Mouse (Mus musculus) mouse trophoblast stem cell (cell line): ENCODE measurements at regions not wholly inside any gene's neighbourhood (a gene's known extent, or its start where the extent isn't known, plus 50 kb on each side); places are given as distances from the start of the nearest gene placed in this dataset.

Experiments
- in situ Hi-C, 2 experiments: fragments of 300-500 bp; cut with MseI, MboI; formaldehyde crosslinking; loops; 2 replicates in 1 of 2; 3 replicates in 1 of 2; pipeline ENCODE4 v1.15.1; 2025

DNA sequence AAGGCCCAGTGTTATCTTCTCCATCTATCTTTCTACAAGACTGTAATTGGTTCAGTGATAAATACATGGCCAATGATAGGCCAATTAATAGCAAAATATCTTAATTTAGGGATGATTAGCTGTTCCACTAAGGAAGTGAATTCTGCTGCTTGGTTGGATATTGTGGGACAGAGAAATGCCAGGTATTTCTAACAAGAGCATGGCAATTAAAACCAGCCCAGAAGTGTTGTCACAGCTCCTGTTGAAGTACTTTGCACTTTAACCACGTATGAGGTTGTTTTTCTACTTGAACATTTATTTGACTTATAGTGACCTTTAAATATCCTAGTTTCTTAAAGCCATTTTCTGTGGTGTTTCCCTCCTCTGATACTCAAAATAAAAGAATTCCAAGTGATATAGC, 65.7 kb upstream of the Acsl4 start:
- in situ Hi-C loops: no loop called here

DNA sequence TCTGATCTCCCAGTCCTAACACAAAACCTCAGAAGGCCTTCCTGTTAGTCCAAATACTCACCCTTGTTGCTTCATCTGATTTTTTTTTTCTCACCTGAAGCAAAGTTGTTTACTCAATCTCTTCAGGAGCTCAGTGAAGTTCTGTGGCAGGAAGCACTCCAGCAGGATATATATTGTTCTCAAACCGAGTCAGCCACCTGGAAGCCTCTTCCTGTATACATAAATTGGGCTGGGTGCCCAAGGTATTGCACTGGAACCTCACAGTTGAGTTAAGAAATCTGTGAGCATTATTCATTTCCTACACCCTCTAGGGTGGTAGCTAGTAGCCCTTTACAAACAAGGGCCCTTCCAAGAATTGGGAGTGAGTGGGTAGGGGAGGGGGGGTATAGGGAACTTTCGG, 73.8 kb upstream of the Acsl4 start:
- in situ Hi-C loops: no loop called here

DNA sequence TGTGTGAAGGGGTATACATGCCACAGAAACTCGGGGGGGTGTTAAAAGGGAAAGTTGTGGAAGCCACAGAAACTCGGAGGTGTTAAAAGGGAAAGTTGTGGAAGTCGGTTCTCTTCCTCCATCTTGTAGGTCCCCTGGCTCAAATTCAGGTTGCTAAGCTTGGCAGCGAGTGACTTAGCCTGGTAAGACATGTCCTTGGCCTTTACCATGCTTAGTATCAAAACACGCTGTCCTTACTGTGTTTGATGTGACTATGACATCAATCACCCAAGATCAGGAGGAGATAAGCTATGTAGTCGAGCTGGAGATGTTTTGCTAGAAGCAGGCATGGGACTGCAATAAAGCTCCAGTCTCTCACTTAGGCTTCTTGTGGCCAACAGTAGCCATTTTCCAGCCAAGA, 74.4 kb upstream of the Acsl4 start:
- in situ Hi-C loops: no loop called here

DNA sequence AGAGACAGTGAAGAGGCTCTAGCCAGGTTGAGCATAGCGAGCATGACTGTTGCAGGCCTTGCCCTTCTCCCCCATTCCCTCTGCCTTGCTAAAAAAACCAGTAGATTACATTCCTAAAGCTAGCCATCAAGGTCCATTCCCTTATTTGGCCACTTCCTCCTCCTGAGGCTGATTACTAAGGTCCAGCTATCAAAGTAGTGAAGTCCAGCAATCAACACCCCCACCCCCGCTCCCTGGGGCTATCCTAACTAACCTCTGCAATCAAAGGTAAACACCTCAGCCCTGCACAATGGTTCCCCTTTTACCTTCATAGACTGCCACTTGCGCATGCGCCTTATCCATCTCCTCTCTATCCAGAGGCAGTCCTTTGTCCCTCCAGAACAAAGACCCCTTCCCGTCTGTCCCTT, 77.5 kb upstream of the Acsl4 start:
- in situ Hi-C loops: no loop called here

DNA sequence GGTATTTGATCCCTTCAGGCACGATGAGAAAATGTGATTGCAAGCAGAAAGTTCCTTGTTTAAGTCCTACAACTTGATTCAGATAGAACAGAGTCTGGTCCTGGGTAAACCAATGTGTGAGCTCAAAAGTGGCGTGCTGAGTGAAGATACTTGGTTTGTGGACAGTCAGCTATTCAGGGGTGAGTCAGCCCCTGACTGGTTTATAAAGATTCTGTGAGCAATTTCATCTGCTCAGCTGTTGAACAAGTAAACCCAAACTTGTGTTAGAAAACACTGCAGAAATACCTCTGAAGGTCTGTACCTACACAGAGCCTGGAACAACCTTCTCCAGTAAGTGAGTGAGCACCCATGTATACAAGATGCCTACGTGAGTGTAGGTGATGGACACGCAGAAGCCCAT, 78.1 kb upstream of the Acsl4 start:
- in situ Hi-C loops: no loop called here

DNA sequence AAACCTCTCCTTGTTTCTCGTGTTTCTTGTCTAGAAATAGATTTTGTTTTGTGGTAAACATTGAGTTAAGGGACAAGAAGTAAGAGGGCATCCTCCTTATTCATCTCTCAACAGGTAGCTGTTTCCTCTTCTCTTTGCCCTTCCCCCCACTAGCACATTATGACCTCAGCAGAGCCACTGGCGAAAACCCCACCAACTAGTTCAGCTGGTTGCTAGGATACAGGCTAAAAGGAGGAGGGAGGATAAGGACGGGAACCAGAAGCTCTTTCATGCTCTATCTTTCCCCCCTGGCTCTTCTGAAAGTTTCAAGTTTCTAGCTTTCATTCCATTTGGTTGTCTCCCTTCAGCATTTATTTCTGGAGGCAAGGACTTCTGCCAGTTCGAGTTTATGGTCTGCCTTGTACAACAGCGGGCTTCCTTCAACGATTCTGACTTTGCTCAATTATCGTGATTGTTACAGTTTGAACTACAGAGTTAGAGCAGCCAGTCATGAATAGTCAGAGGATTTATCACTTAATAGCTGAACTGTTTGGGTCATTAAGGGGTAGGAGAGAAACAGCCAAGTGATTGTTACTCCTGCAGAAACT, 78.8 kb upstream of the Acsl4 start:
- in situ Hi-C loops: no loop called here

DNA sequence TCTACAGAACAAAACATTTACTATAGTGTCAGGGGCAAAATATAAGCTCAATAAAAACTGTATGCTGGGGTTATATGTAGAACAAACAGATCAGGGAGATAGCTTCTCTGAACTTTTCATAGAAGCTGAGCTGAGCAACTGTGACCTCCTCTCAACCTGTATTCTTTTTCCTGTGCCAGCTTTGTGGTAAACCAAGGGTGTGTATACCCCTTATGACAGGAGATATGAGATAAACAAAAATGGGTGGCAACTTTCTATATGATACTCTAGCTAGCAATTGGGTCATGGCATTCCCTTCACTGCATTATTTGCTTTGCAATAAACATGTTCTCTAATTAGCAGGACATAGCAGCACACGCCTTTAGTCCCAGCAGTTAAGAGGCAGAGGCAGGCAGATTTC, 79.7 kb upstream of the Acsl4 start:
- in situ Hi-C loops: no loop called here

DNA sequence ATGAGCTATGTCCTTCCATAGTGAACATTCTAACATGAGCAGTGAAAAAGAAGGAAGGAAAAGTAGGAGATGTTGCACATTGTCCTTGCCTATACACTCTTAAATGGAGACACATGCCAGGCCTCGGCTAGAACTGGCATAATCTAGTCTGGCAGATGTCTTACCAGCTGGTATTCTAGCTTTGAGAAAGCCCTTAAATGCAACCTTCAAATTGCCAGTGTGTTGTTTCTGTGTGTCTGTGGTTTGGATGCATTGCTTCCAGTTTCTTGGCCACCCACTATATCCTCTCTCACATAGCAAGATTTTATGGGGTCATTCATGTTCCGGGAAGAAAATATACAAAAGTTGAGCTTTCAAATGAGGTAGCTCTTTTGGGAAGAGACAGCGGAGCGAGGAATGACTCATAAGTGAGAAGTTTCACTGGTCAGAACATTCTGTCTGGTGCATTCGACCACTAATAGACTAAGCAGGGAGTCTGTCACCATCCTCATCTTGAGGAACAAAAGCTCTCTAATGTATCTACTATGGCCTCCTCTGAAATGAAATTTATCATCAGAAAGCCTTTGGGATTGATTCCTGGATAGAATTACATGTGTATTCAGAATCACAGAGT, 91.0 kb upstream of the Acsl4 start:
- in situ Hi-C loops: no loop called here

DNA sequence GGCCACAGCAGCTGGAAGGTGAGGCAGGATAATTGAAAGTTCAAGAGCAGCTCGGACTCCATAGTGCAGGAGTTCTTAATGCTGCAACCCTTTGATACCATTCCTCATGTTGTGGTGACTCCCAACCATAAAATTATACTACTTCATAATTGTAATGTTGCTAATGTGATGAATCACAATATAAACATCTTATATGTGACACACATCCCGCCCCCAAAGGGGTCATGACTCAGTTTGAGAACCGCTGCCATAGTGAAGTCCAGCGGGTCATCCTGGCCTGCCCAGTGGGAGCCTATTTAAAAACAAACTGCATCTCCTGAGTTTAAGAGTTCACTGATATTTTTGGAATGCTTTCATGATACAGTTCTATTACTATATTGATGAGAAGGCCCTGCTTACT, 97.7 kb upstream of the Acsl4 start:
- in situ Hi-C loops: no loop called here

DNA sequence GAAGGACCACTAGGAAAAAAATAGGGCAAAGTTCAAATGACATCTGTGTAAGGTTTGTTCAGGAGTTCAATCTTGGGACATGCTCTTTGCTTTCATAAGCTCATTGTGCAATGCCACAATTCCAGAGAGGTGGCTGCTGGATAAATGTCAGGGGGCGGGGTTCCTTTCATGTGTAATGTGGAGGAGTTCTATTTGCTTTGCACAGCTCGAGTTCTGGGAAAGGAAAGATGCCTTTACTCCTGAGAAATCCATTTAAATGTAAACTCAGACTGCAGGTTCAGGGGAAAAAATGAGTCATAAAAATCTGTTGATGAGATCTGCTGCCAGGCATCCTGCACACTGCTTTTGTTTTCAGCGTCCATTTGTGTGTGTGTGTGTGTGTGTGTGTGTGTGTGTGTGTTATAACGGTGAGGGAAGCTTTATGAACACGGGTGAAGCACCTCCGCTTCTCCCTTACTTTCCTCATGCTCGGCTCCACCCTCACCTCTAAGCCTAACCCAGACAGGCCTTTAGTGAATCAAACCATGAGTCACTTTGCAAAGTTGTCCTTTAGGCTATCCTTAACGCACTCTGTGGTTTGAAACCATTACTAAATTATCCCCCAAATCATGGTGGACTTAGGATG, 99.9 kb upstream of the Acsl4 start:
- in situ Hi-C loops: no loop called here

DNA sequence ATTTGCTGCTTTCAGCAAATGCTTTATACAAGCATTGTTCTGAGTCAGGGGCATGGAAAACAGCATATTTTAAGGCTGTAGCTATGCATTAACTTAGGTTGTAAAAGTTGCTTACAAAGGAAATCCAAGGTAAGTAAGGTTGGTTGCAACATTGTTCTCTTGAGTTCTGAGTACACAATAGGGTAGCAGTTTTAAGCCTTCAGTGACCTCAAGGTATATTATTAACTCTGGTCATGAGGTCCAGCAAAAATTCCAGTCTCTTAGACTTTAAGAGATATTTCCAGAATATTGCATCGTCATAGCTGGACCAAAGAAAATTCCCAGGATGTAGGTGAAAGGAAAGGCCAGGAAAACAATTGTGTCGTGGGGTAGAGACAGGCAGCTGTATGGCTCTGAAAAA, 110.8 kb upstream of the Acsl4 start:
- in situ Hi-C loops: no loop called here

DNA sequence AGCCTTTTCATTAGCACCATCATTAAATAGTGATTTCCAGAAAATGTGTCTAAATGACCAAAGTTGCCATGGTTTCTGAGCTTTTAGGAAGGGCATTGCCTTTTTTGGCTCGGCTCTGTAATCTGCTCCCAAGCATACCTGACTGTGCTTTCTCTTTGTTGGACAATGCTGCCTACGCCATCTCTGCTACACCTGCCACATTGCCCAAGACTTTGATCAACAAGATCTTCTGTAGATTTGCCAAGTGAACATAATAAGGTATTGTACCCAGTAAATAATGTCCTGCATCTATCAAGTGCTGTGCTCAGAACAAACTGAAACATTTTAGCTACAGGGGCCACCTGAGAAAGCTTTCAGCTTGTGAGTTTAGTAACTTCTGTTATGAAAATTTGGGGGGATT, 114.6 kb upstream of the Acsl4 start:
- in situ Hi-C loops: no loop called here

DNA sequence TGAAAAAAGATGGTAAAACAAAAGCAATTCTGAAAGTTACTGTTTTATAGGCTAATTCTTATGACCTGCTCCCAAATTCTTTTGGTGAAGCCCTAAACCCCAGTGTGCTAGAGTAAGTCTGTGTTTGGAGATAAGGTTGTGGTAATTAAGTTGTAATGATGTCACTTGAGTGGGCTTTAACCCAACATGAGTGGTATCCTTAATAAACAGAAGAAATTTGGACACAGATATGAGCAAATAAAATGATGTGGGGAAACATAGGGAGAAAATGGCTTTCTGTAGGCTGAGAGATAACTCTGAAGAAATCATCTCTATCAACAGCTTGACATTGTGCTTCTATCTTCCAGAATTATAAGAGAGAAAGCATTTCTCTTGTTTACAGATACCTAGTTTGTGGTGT, 117.1 kb upstream of the Acsl4 start:
- in situ Hi-C loops: no loop called here

DNA sequence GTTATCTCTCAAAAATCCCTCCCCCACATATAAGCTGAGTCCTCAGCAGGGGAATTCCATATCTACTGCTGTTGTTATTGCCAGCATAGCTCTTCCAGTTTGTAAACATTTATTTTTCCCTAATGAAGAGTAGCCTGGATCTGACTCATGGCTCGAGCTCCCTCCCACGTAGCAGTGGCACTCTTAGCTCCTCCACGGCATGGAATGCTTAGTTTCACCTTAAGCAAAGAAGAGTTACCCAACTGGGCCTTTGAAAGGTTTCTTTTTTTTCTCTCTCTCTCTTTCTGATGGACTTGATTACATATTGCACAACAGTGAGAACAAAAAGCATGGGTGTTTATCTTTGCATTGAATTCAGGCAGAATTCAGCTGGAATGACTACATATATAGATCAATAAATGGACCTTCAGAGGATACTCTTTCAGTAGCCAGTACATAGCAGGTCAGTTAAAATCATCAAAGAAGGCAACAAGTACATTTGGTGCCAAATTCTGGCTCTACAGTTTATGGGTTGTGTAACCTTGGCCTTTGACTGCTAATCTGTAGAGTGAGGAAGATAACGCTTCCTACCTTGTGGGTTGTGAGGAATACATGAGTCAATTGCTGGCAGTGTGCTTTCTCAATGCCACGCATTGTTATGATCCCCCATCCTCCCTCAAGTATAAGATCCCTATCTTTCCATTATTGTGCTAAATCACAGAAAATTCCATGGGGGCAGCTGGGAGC, 126.2 kb upstream of the Acsl4 start:
- in situ Hi-C loops: no loop called here

DNA sequence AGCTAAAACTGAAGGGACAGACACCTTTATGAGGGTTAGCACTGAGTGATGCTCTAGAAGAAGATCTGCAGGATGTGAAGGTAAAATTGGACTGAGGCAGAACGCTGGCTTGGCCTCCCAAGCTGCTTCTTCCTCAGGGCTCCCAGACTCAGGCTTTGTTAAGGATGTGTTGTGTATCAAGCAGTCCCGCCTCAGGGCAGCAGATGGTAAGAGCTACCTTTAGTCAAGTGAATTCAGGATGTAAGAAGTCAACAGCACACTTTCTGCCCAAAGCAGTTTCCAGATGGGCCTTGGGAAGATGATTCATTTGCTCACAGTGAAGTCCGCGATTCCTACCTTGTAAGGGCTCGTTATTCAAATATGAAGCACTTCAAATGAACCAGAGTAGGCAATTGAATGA, 126.9 kb upstream of the Acsl4 start:
- in situ Hi-C loops: no loop called here

DNA sequence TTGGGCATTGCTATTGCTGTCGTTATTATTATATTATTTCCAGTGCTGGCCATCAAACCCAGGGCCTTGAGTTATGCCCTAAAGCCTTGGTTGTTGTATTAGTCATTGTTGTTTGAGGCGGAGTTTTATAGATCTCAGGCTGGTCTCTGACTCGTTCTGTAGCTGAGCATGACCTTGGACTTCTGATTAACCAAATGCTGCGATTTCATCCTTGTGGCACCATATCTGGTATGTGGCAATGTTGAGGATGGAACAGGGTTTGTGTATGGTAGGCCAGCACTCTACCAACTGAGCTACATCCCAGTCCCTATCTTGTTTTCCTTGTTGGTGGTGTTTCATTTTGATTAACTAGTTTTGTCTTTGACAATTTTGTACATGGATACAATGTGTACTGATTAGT, 130.7 kb upstream of the Acsl4 start:
- in situ Hi-C loops: no loop called here

DNA sequence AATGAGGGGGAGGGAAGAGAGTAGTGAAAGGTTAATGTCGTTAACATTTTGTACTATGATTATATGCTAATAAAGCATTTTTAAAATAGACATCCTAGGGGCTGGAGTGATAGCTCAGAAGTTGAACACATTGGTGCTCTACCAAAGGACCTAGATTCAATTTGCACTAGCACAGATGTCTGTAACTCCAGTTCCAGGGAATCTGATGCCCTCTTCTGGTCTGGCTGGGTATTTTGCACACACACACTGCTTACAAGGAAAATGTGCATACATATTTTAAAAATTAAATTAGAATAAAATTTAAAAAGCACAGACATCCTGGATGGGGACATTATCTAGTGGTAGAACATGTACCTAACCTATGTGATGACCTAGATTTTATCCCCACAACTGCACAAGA, 136.6 kb upstream of the Acsl4 start:
- in situ Hi-C loops: loop anchor here (5.0 kb wide), 2 partner anchors 140 to 150 kb away; no protein-coding TSS in a partner anchor

DNA sequence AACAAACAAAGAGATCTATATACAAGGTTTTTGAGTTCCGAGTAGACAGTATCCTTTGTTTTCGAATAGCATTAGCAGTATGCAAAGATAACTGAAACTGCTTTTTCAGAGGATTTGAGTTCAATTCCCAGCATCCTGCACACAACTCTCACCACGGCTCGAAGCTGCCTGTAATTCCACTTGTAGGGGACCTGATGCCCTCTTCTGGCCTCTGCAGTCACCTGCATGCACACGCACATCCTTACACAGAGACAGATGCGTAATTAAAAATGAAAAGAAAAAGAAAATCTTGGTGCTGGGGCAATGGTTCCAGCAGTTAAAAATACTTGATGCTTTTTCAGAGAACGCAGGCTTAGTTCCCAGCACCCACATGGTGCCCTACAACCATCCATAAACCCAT, 139.6 kb upstream of the Acsl4 start:
- in situ Hi-C loops: loop anchor here (5.0 kb wide), 2 partner anchors 143 to 153 kb away; no protein-coding TSS in a partner anchor

DNA sequence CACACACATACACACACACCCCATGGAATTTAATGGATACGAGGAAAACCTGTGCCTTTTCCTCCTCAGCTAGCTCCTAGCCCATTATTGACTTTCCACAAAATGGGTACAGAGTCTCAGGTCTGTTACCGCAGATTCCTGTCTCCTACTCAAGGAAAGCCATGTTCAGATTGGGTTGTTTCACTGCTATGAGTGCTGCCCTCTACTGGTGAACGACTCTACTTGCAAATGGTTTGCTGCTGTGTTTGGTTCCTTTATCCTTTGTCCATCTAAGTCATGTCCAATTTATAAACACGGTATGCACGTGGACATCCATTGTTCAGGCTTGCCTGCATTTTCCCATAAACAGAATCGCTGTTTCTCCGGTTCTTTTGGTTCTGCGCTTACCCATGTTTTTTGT, 144.4 kb upstream of the Acsl4 start:
- in situ Hi-C loops: no loop called here

DNA sequence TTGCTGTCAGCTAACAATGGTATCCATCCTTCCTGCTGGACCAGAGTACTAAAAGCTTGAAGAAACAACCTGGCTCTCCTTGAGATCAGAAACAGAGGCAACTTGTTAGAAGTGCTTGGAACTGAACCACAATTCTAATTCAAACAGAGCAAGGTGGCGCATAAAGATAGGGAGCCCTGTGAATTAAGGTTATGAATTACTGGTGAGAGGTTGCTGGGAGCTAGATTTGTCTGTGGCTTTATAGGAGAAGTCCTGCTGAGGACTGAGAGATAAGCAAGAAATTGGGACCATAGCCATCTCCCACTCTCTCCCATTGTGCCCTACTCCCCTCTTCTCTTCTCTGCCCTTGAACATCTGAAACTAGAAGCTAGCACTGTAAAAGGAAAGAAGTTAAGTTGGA, 145.2 kb upstream of the Acsl4 start:
- in situ Hi-C loops: no loop called here

DNA sequence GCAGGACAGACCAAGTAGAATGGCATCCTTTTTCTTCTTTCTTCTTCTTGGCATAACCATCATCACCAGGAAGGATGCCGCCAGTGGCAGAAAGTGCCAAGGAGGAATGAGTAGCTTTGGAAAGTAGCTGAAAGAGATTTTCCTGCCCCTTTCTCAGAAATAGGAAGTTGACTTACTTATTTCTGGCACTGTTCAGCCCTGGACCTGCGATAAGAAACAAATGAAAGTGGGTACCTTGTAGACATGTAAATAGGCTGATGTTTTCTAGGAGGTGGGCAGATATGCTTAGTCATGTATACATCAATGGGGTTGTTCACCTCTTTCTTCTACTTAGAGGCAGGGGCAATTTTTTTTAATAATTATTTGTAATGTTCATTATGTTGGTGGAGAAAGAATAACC, 145.3 kb upstream of the Tmem164 start:
- in situ Hi-C loops: no loop called here

DNA sequence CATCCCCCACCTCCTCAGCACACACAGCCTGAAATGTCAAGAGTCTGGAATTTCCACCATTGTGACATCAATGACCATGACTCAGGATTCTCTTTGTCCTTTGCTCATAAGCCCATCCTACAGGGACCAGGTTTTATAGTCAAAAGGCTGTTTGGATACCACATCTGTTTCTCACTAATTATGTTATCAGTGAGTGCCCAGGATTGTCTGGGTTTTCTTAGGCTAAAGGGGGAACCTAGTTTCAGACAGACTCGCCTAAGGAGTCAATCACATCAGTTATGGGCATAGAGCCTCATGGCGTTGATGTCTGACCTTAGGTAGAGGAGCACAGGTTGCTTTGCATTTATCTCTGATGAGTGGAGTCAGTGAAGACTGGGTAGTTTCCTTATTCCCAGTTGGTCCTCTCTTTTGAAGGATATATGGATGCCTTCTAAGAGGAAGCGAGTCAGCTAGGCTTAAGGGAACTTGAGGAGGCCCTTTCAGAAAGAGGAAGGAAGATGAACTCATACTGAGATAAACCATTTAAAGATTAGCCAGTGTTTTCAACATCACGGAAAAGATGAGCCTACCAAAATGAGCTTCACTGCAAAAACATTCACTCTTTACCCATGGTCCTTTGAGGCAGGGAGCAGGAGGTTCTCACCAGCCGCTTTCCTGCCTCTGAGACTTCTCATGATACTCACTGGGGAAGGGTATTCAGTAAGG, 143.8 kb upstream of the Tmem164 start:
- in situ Hi-C loops: no loop called here
